Mouse (Mus musculus) CD4-positive, CD25-positive, alpha-beta regulatory T cell, adult 4 months (primary cell): ENCODE results near the gene Ptch2. TPM values are rescaled to one million over a fixed set of nuclear protein-coding genes. Genes with fewer than 3 reads are reported as not detected.
A peak's percentile ranks its signal among the peaks of the same experiment; 100 is the strongest.

Experiments
- ATAC-seq: one replicate; pipeline ENCODE4 v1.8.0; 2017
- polyA plus RNA-seq, 2 experiments: library from polyadenylated mRNA; unstranded; fragments of 100-300 nt; shearing (Covaris generic); gene quantifications; one replicate each; pipeline ENCODE4 v1.2.1; 2017

Gene Ptch2
- polyA plus RNA-seq, 2 experiments from 2014 or later, result 0.76 TPM; not detected in 1

GRCm38 (mm10) chr4:117105127-117105526 lies 9.3 kb downstream of the Ptch2 start:
- no peak for ATAC-seq

GRCm38 (mm10) chr4:117107813-117108523 lies 12.1 kb downstream of the Ptch2 start:
- no peak for ATAC-seq

- no peak for ATAC-seq
Observed at GRCm38 (mm10) chr4:117108524-117108849, 12.6 kb downstream of the Ptch2 start.

GRCm38 (mm10) chr4:117109330-117109729 lies 13.5 kb downstream of the Ptch2 start:
- no peak for ATAC-seq

- ATAC-seq, result no peak
Observed at GRCm38 (mm10) chr4:117110249-117110648, 14.4 kb downstream of the Ptch2 start.

- no peak for ATAC-seq
Observed at GRCm38 (mm10) chr4:117110985-117111384, 15.1 kb downstream of the Ptch2 start.

GRCm38 (mm10) chr4:117113237-117113636 lies 17.4 kb downstream of the Ptch2 start:
- no peak for ATAC-seq

GRCm38 (mm10) chr4:117115592-117115991 lies 19.7 kb downstream of the Ptch2 start:
- no peak for ATAC-seq

GRCm38 (mm10) chr4:117117931-117118330 lies 22.1 kb downstream of the Ptch2 start:
- ATAC-seq, result no peak

GRCm38 (mm10) chr4:117119636-117120035 lies 23.8 kb downstream of the Ptch2 start:
- ATAC-seq, result no peak

- ATAC-seq, result no peak
Observed at GRCm38 (mm10) chr4:117120052-117120444, 24.2 kb downstream of the Ptch2 start.

- peak; percentile 64 for ATAC-seq
Observed at GRCm38 (mm10) chr4:117120445-117121414, 24.9 kb downstream of the Ptch2 start.

- no peak for ATAC-seq
Observed at GRCm38 (mm10) chr4:117122209-117122608, 26.3 kb downstream of the Ptch2 start.

- ATAC-seq, result peak; percentile 0
Observed at GRCm38 (mm10) chr4:117123546-117124217, 27.8 kb downstream of the Ptch2 start.

GRCm38 (mm10) chr4:117124218-117124517 lies 28.3 kb downstream of the Ptch2 start:
- no peak for ATAC-seq

- peak; percentile 73 for ATAC-seq
Observed at GRCm38 (mm10) chr4:117124518-117125347, 28.9 kb downstream of the Ptch2 start.

GRCm38 (mm10) chr4:117125348-117125909 lies 29.6 kb downstream of the Ptch2 start, which contains the start of gene Btbd19:
Btbd19 (minus strand) TSS chr4:117125725.
- ATAC-seq, result no peak

GRCm38 (mm10) chr4:117125910-117126674 lies 30.2 kb downstream of the Ptch2 start:
- ATAC-seq, result peak; percentile 62

- no peak for ATAC-seq
Observed at GRCm38 (mm10) chr4:117126675-117127290, 30.9 kb downstream of the Ptch2 start, which contains the start of gene Tctex1d4. Tctex1d4 (plus strand) TSS chr4:117126794.

- ATAC-seq, result no peak
Observed at GRCm38 (mm10) chr4:117127991-117128686, 32.3 kb downstream of the Ptch2 start.
